Mouse (Mus musculus) brain, embryonic 14.5 days (tissue): ENCODE measurements around the gene Gpx7. TPM values are rescaled to one million over a fixed set of nuclear protein-coding genes. Genes with fewer than 3 reads are reported as not detected.
A peak's percentile ranks its signal among the peaks of the same experiment; 100 is the strongest.

Experiments
- DNase-seq: peaks from one replicate; pipeline ENCODE4 v3.0.0-alpha.2; 2011; ENCODE audit warnings: low read depth
- CTCF ChIP-seq: fragments of 200-500 bp; IDR thresholded peaks from 2 replicates; pipeline ENCODE4 v1.5.1; 2012; ENCODE audit warnings: inconsistent platforms, mild to moderate bottlenecking, moderate library complexity, borderline replicate concordance; ENCODE audit not compliant: insufficient read depth, insufficient read length; ENCODE audit errors: extremely low read depth
- POLR2A ChIP-seq: fragments of 200-500 bp; IDR thresholded peaks from 2 replicates; pipeline ENCODE4 v1.6.1; 2012; ENCODE audit warnings: mild to moderate bottlenecking, inconsistent platforms, borderline replicate concordance; ENCODE audit not compliant: poor library complexity, insufficient read depth, insufficient read length, severe bottlenecking; ENCODE audit errors: extremely low read depth
- polyA plus RNA-seq: library from polyadenylated mRNA; depleted of rRNA; stranded (reverse); fragments of >200 nt; gene quantifications from 2 replicates; pipeline ENCODE4 v1.2.3, GENCODE M21; 2012

The Gpx7 gene
- polyA plus RNA-seq, 1 experiment = 27.2 TPM

DNA sequence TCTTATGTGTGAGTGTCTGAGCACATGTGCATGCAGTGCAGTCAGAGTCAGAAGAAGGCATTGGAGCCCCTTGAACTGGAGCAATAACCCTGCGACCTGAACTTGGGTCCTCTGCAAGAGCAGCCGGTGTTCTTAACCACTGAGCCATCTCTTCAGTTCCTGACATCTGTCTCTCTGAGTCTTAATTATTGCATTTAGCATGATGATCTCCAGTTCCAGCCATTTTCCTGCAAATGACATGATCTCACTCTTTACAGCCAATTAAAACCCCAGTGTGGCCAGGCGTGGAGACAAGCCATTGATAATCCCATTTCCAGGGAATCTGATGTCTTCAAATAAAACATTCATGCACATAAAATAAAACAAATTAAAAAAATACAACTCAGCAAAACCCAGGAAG, 18.0 kb downstream of the Gpx7 start:
- no peak for TF ChIP-seq POLR2A
- no peak for TF ChIP-seq CTCF
- DNase-seq = peak; percentile 53

GRCm38 (mm10) chr4:108387681-108388253, 19.0 kb downstream of the Gpx7 start:
- DNase-seq = peak; percentile 91
- TF ChIP-seq CTCF (0 out of 2 replicates have a peak, but pooled peaks have one; percentile 7), POLR2A (peak; percentile 33; the same call in 1 of the 2 replicates)

- peak; percentile 38 for DNase-seq
- TF ChIP-seq CTCF (no peak), POLR2A (no peak)
These were observed 19.7 kb downstream of the Gpx7 start for GRCm38 (mm10) chr4:108387106-108387505.

- no peak for TF ChIP-seq CTCF
- no peak for TF ChIP-seq POLR2A
- DNase-seq = no peak
These were observed 20.7 kb downstream of the Gpx7 start for GRCm38 (mm10) chr4:108386087-108386486.

DNA sequence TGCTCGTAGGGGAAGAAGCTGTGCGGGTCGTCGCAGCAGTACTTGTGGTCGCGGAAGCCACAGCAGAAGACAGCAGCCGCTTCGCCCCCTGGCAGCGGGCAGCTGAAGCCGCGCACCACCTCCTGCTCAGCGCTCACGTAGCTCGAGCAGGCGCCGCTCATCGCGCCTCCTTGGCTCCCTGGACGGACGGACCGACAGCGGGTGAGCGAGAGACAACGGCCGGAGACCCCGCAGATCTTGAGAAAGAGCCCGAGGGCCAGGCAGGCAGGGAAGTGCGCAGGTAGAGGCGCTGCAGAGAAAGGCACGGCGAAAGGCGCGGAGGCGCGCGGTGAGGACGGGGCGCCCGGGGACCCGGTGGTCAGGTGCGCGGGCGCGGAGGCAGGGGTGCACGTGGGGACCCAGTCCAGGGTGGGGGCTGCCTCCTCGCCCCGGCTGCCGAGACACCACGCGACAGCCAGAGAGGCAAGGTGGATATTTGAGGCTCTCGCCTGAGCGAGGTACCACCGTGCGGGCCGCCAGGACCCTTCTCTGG, 23.5 kb downstream of the Gpx7 start, which contains the start of gene Shisal2a:
TSS of gene Shisal2a (minus strand) at position 167 of the 532 bp plus-strand sequence.
- TF ChIP-seq POLR2A (no peak), CTCF (no peak)
- peak; percentile 59 for DNase-seq

DNA sequence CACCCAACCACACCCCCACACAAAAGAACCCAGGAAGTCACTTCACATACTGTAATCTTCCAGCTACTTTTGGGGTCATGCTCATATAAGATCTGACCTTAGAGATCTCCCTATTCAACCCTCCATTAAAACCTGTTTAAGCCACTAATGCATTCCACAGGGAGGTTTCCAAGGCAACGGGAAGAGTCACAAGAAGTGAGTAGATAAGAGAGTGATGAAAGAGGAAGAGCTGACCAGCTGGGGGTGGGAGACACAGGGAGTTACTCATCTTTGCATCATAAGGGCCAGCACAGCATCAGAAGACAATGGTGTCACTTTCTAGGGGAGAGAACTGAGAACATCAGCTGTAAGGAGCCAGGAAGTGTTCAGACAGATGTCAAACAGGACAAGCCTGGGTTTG, 26.6 kb downstream of the Gpx7 start:
- TF ChIP-seq CTCF (no peak), POLR2A (no peak)
- DNase-seq = no peak

DNA sequence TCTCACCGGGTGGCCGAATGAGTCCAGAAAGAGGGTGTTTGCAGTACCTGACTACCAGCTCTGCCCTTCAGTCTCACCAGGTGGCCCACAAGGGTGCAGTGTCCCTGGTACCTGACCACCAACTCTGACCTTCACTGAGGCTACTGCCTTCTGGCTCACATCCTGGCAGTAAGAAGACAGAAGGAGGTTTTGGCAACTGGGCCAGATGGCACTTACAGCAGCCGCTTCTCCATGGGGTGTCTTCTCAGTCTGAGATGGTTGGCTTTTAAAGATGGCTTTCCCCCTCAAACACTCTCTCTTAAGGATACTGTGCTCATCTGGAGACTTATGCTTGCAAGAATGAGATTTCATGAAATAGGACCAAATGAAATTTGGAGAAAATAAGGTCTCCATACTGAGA, 27.3 kb downstream of the Gpx7 start:
- TF ChIP-seq POLR2A (no peak), CTCF (no peak)

DNA sequence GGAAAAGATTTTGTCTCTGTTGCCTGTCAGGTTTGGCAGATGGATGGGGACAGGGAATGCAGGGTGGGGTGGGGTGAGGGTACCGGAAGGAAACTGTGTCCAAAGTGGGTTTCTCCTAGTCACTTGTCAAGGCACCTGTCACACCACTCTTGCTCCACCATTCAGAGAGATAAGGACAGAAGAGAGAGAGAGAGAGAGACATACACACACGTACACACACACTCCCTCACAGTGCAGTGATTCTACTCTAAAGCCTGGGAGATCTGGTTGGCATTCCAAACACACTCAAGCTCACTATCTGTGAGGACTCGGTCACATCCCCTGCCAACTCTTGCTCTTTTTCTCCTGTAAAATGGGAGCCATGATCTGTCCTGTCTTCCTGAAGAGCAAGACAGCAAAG, 34.6 kb downstream of the Gpx7 start:
- TF ChIP-seq POLR2A (no peak), CTCF (no peak)

More for the DNA sequence above, 27.3 kb downstream of the Gpx7 start:
- no peak for DNase-seq

DNA sequence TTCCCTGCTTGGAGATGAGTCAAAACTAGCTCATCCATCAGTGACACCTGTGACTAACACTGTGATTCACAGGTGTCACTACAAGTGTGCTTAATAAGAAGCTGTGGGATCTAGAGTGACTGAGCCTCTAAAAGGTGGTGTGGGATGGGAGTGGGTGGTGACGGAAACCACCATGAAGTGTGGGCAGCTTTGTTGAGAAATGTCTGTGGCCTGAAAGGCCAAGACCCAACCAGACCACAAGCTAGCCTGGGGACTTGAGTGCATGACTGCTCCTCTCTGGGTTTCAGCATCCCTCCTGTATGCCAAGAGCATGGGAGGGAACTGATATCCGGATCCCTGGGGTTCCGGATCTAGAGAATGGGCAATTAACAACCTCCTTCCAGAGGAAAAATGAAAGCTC, 35.3 kb downstream of the Gpx7 start:
- no peak for DNase-seq
- TF ChIP-seq CTCF = no peak

More for the DNA sequence above, 34.6 kb downstream of the Gpx7 start:
- DNase-seq = no peak

- DNase-seq = no peak
- TF ChIP-seq CTCF (no peak), POLR2A (no peak)
These were observed 36.4 kb downstream of the Gpx7 start for GRCm38 (mm10) chr4:108370409-108370808.

GRCm38 (mm10) chr4:108369254-108369653, 37.5 kb downstream of the Gpx7 start:
- no peak for TF ChIP-seq POLR2A
- TF ChIP-seq CTCF = no peak
- DNase-seq = no peak

DNA sequence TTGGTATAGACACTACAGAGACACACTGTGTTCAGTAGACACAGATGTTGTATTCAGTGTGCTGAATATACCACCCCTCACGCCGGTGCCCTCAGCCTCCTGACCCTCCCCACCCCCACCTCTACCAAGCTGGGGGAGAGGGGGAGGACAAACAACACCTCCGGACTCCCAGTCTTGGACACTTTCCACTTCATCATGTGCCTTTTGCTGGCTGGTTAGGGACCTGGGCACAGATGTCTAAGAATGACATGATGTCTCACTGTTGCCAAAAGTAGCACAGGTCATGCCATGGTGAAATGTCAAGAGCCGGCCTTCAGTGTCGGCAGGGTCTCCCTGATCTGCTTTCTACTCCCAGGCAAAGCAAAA, 42.7 kb downstream of the Gpx7 start:
- no peak for DNase-seq
- TF ChIP-seq CTCF (no peak), POLR2A (no peak)

DNA sequence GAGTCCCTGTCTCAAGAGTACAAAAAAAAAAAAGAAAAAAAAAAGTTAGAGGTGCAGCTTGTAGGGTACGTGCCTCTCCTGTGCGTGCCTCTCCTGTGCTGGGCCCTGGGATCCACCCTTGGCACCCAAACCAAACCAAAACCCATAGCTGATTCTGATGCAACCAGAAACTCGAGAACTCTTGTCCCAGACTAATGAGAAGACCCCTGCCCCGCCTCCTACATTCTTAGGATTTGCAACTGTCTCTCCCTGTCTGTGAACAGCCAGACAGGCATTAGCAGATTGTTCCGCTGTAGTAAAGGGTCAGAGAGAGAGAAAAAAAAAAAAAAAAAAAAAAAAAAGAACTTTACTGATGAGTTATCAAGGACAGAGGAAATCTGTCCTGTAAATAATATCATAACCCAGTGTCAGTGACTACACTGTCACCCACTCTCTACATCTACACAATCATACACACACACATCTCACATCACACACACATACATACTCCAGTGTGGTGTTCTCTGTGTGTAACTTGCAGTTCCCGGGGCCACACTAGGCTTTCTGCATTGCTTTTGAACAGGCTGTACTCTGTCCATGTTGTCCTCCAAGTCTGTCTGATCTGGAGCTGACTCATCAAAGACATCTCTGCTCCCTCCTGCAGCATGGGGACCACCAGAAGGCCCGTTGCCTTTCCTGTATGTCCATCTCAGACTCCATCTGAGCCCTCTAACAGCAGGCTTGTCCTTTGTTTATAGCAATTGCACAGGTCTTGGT, 43.2 kb downstream of the Gpx7 start:
- peak; percentile 55 for DNase-seq
- no peak for TF ChIP-seq CTCF
- no peak for TF ChIP-seq POLR2A
